Mouse (Mus musculus) right cerebral cortex, postnatal 14 days (tissue): ENCODE results near the gene 4930402H24Rik.
"Not testable (repeated sequence)": the region's sequence is repeated elsewhere in the genome, so short reads cannot be mapped to it uniquely, and the experiment has no call there.

Experiments
- DNase-seq: peaks from one replicate; pipeline ENCODE4 v3.0.0; 2022

4930402H24Rik gene

GRCm38 (mm10) chr2:130851363-130852246, 54.6 kb downstream of the 4930402H24Rik start:
- no peak for DNase-seq

- no peak for DNase-seq
Measured at GRCm38 (mm10) chr2:130849688-130850087, 56.5 kb downstream of the 4930402H24Rik start.

GRCm38 (mm10) chr2:130848313-130848712, 57.9 kb downstream of the 4930402H24Rik start:
- DNase-seq = no peak

- no peak for DNase-seq
Measured at GRCm38 (mm10) chr2:130843623-130844022, 62.6 kb downstream of the 4930402H24Rik start.

- peak; percentile 32 for DNase-seq
Measured at GRCm38 (mm10) chr2:130840846-130841245, 65.4 kb downstream of the 4930402H24Rik start.

- DNase-seq = peak; percentile 79
Measured at GRCm38 (mm10) chr2:130839874-130840661, 66.1 kb downstream of the 4930402H24Rik start.

- DNase-seq = peak; percentile 49
Measured at GRCm38 (mm10) chr2:130839528-130839873, 66.7 kb downstream of the 4930402H24Rik start.

GRCm38 (mm10) chr2:130839084-130839483, 67.1 kb downstream of the 4930402H24Rik start:
- peak; percentile 35 for DNase-seq

GRCm38 (mm10) chr2:130838131-130838530, 68.1 kb downstream of the 4930402H24Rik start:
- no peak for DNase-seq

- no peak for DNase-seq
Measured at GRCm38 (mm10) chr2:130833699-130834098, 72.5 kb downstream of the 4930402H24Rik start.

GRCm38 (mm10) chr2:130832582-130832981, 73.6 kb downstream of the 4930402H24Rik start:
- DNase-seq = no peak

- no peak for DNase-seq
Measured at GRCm38 (mm10) chr2:130832012-130832411, 74.2 kb downstream of the 4930402H24Rik start.

GRCm38 (mm10) chr2:130830236-130830635, 76.0 kb downstream of the 4930402H24Rik start:
- no peak for DNase-seq

GRCm38 (mm10) chr2:130829496-130829895, 76.7 kb downstream of the 4930402H24Rik start:
- DNase-seq = no peak

GRCm38 (mm10) chr2:130828668-130829067, 77.5 kb downstream of the 4930402H24Rik start:
- no peak for DNase-seq

- not testable (repeated sequence) for DNase-seq
Measured at GRCm38 (mm10) chr2:130828066-130828465, 78.1 kb downstream of the 4930402H24Rik start.

- DNase-seq = peak; percentile 19
Measured at GRCm38 (mm10) chr2:130827410-130827809, 78.8 kb downstream of the 4930402H24Rik start.

GRCm38 (mm10) chr2:130818838-130819647, 87.2 kb downstream of the 4930402H24Rik start:
- no peak for DNase-seq

- DNase-seq = no peak
Measured at GRCm38 (mm10) chr2:130817865-130818264, 88.3 kb downstream of the 4930402H24Rik start.

GRCm38 (mm10) chr2:130816205-130816604, 90.0 kb downstream of the 4930402H24Rik start:
- no peak for DNase-seq

- no peak for DNase-seq
Measured at GRCm38 (mm10) chr2:130814492-130814891, 91.7 kb downstream of the 4930402H24Rik start.

GRCm38 (mm10) chr2:130813729-130814128, 92.5 kb downstream of the 4930402H24Rik start:
- DNase-seq = no peak

GRCm38 (mm10) chr2:130812487-130812886, 93.7 kb downstream of the 4930402H24Rik start:
- no peak for DNase-seq
